Mouse (Mus musculus) right cerebral cortex, adult 18-20 months (tissue): ENCODE data around the gene Srpk1.

ENCODE experiments used
- DNase-seq: peaks from one replicate; pipeline ENCODE4 v3.0.0; 2022; ENCODE audit warnings: mixed read lengths

Gene Srpk1

DNA sequence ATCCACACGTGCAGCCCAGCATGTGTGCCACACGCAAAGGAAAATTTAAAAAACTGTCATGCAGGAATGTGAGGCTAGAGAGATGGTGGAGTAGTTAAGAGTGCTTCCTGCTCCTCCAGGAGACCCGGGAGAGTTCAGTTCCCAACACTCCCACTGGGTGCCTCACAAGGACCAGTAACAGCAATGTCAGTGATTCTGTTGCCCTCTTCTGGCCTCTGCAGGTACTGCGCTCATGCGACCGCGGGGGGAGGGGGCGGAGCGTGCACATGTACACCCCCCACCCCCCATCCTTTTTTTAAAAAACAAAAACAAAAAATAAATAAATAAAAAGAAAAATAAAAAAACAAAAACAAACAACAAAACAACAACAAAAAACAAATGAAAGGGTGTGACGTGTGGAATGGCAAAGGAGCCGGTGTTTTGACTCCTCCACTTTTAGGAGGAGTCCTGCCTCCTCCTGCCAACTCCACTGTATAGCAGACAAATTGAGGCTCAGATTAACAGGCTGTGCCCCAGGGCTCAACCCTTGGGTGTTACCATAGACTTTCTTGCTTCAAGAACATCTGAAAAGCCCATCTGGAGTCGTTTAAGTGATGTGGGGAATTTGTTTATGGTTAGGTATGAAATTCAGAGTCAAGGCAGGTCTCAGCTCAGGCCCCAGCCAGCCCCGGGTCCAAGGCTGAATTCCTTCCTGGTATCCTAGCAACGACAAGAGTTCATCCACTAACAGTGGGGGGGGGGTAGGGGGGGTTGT lies 69.3 kb downstream of the Srpk1 start:
- DNase-seq, result peak; percentile 52

DNA sequence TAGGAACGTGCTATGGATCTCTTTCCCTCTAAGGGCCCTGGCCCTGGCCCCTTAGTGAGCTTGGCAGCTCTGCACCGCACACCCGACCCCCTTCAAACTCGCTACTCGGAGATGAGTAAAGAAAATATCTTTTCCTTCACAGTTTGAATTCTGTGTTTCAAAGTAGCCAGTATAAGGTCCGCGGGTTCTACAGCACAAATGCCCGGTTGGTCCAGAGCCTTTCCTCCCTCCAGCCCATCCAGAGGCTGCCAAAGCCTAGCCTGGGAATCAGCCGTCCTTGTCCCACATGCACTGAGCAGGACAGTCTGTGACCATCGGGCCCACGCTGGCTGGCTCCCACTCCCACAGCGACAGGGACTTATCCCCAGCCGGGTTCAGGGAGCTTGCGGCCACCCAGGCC lies 73.4 kb downstream of the Srpk1 start, which contains the start of gene Clpsl2:
TSS of gene Clpsl2 (plus strand) at position 301 of the 400 bp plus-strand sequence.
- DNase-seq, result no peak

DNA sequence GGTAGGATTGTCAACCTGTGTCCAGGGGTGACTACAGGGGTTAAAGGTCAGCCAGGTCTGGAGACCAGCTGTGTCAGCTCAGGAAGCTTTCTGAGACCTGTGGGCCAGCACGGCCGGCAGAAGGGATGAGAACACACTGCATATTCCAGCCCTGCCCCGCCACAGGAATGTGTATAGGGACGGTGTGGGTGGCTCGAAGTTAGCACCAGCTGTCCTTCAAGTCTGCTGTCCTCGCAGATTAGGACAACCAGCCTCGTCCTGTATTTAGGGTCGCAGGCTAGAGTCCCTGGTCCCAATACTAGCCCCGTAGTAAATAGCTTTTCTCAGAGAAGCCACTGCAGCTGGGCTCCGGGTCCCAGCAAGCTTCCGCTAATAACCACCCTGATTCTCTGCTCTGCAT lies 74.0 kb downstream of the Srpk1 start:
- no peak for DNase-seq

DNA sequence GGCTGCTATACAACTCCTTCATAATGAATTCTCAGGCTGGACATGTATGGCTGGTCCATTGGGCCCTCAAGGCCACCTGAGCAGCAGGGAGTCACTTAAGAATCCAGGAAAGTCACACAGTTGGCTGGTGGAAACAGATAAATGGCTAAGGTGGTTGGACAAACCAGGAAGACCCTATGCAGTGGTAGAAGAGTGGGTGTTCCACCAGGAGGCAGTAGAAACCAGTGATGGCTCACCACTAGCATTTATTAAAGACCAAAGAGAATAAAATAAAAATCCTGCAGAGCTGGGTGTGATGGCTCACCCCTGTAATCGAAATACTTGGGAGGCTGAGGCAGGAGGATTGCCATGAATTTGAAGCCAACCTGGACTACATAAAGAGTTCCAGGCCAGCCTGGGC lies 75.6 kb downstream of the Srpk1 start:
- DNase-seq, result no peak

DNA sequence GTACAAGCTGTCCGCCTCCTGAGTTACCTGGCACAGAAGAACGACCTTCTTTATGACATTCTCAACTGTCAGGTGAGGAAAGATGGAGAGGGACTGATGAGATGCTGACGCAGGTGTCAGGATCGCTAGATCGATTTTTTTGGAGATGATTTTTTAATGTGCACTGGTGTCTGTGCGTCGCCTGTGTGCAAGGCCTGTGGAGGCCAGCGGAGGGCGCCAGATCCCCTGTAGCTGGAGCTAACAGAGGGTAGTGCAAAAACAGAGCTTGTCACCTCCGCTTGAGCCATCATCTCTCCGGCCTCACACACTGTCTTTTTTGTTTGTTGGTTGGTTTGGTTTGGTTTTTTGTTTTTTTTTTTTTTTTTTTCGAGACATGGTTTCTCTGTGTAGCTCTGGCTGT lies 84.6 kb downstream of the Srpk1 start:
- no peak for DNase-seq
